8 mouse cellular contexts compared by ENCODE assay signal in genomic region chr10:80664197-80665015, GRCm38 (mm10). TPM values are rescaled to one million over a fixed set of nuclear protein-coding genes. Genes with fewer than 3 reads are reported as not detected.
DNase-seq lines count a peak whose midpoint lies in the region; ATAC-seq lines count a peak whose summit lies in the region.

No protein-coding gene starts in this region.

- H3K4me1 ChIP-seq in intestine, embryonic 16.5 days (ENCODE audit: control insufficient read depth, insufficient read depth, low read length): peaks cover 28% of the 10 kb centered on the region

- peaks cover 25% of the 10 kb centered on the region for H3K36me3 ChIP-seq in intestine, embryonic 16.5 days (ENCODE audit: control insufficient read depth, insufficient read depth, low read length)

- peak overlapping the region; percentile 13; the same call in 1 of the 2 replicates for H3K4me3 ChIP-seq in intestine, embryonic 16.5 days (ENCODE audit: low read length)

- peak; percentile 51 for ATAC-seq in intestine, embryonic 16.5 days

- WGBS in intestine, embryonic 16.5 days: 27% methylated on average over 16 of the region's 16 CpGs

- peak; percentile 96 for DNase-seq in 3134 (ENCODE audit: extremely low read depth, insufficient read length, low spot score)
- peak; percentile 87 for DNase-seq in Muller cell, postnatal 12 days (ENCODE audit: inconsistent ontology term)
- peak; percentile 84 to 85 for DNase-seq in cerebellum, postnatal 25 days
- DNase-seq in heart, adult 11 months: peak; percentile 99
- peak; percentile 97 to 98 for DNase-seq in lung, adult 18-20 months
- peak; percentile 83 for DNase-seq in ovary, postnatal 14 days (ENCODE audit: low spot score)
- no peak for DNase-seq in embryo, embryonic 9.5 days (ENCODE audit: extremely low spot score)

- H3K4me2 ChIP-seq in intestine, embryonic 16.5 days (ENCODE audit: low read depth, low read length): peak overlapping the region; percentile 31

- H3K9me3 ChIP-seq in intestine, embryonic 16.5 days (ENCODE audit: control insufficient read depth, low read length): no peaks in the 10 kb centered on the region

- peak overlapping the region; percentile 78 for H3K27ac ChIP-seq in intestine, embryonic 16.5 days (ENCODE audit: low read length)

- peak overlapping the region; percentile 56; the same call in 1 of the 2 replicates for H3K9ac ChIP-seq in intestine, embryonic 16.5 days (ENCODE audit: low read depth, low read length)

- H3K27me3 ChIP-seq in intestine, embryonic 16.5 days (replicated peaks; ENCODE audit: control insufficient read depth, insufficient read depth, low read length): no peaks in the 10 kb centered on the region

RNA-seq across cellular contexts. Expression of gene Btbd2, which starts 7.5 kb away (rescaled TPM):
- 9.2 and 10.6 TPM in 2 replicates for polyA plus RNA-seq in intestine, embryonic 16.5 days (2015; fragmentation: Nextera tagmentation; extraction: Ambion mirVana)

RNA-seq across cellular contexts. Expression of gene Mknk2, which starts 13.5 kb away (rescaled TPM):
- 18.3 and 49.9 TPM in 2 replicates for polyA plus RNA-seq in intestine, embryonic 16.5 days (2015; fragmentation: Nextera tagmentation; extraction: Ambion mirVana)

RNA-seq across cellular contexts. Expression of gene Mob3a, which starts 37.4 kb away (rescaled TPM):
- polyA plus RNA-seq in intestine, embryonic 16.5 days (2015; fragmentation: Nextera tagmentation; extraction: Ambion mirVana): 39.8 and 41.8 TPM in 2 replicates

RNA-seq across cellular contexts. Expression of gene Izumo4, which starts 37.6 kb away (rescaled TPM):
- 18.5 and 25.0 TPM in 2 replicates for polyA plus RNA-seq in intestine, embryonic 16.5 days (2015; fragmentation: Nextera tagmentation; extraction: Ambion mirVana)

RNA-seq across cellular contexts. Expression of gene Csnk1g2, which starts 41.8 kb away (rescaled TPM):
- 15.1 and 22.2 TPM in 2 replicates for polyA plus RNA-seq in intestine, embryonic 16.5 days (2015; fragmentation: Nextera tagmentation; extraction: Ambion mirVana)
